Mouse (Mus musculus): ENCODE results near the gene Hoxa4. TPM values are rescaled to one million over a fixed set of nuclear protein-coding genes. Genes with fewer than 3 reads are reported as not detected.

The Hoxa4 gene
- polyA plus RNA-seq, 1 experiment from 2014 or later: not detected

- H3K4me1 ChIP-seq (ENCODE audit: control insufficient read depth, insufficient read depth, low read length): peaks cover 3% of the 10 kb centered on the region; the same call in 1 of the 2 replicates
- H3K27ac ChIP-seq (ENCODE audit: low read length): no peak overlapping the region
- H3K4me2 ChIP-seq (ENCODE audit: low read length): no peak overlapping the region
- peaks cover 92% of the 10 kb centered on the region for H3K27me3 ChIP-seq (ENCODE audit: control insufficient read depth, insufficient read depth, low read depth, low read length)
- no peaks in the 10 kb centered on the region for H3K9me3 ChIP-seq (replicated peaks; ENCODE audit: control insufficient read depth, low read length, poor library complexity, severe bottlenecking)
- 10% methylated on average over 13 of the region's 13 CpGs for WGBS
- H3K4me3 ChIP-seq (ENCODE audit: low read depth, low read length): no peak overlapping the region
- no peaks in the 10 kb centered on the region for H3K36me3 ChIP-seq (ENCODE audit: control insufficient read depth, insufficient read depth, low read length)
- no peak overlapping the region for H3K9ac ChIP-seq (ENCODE audit: low read depth, low read length)
- ATAC-seq: no peak
Observed at GRCm38 (mm10) chr6:52222729-52223128, 31.2 kb upstream of the Hoxa4 start.

GRCm38 (mm10) chr6:52221993-52222685 is 30.6 kb upstream of the Hoxa4 start:
- Histone ChIP-seq H3K27me3 (ENCODE audit: control insufficient read depth, insufficient read depth, low read depth, low read length) (peaks cover 91% of the 10 kb centered on the region), H3K4me2 (ENCODE audit: low read length) (peak overlapping the region; percentile 67), H3K36me3 (ENCODE audit: control insufficient read depth, insufficient read depth, low read length) (no peaks in the 10 kb centered on the region), H3K9ac (ENCODE audit: low read depth, low read length) (no peak overlapping the region), H3K27ac (ENCODE audit: low read length) (no peak overlapping the region), H3K4me1 (ENCODE audit: control insufficient read depth, insufficient read depth, low read length) (peaks cover 3% of the 10 kb centered on the region; the same call in 1 of the 2 replicates), H3K4me3 (ENCODE audit: low read depth, low read length) (peak overlapping the region; percentile 42; the same call in 1 of the 2 replicates), H3K9me3 (replicated peaks; ENCODE audit: control insufficient read depth, low read length, poor library complexity, severe bottlenecking) (no peaks in the 10 kb centered on the region)
- peak; percentile 19; the same call in 1 of the 2 replicates for ATAC-seq
- 6% methylated on average over 21 of the region's 21 CpGs for WGBS

GRCm38 (mm10) chr6:52221337-52221992 is 29.9 kb upstream of the Hoxa4 start, which contains the start of gene Hoxa7:
Gene Hoxa7, minus strand, starts transcription at chr6:52221854.
- Histone ChIP-seq H3K27me3 (ENCODE audit: control insufficient read depth, insufficient read depth, low read depth, low read length) (peaks cover 88% of the 10 kb centered on the region), H3K27ac (ENCODE audit: low read length) (no peak within 1 kb of the TSS), H3K9me3 (replicated peaks; ENCODE audit: control insufficient read depth, low read length, poor library complexity, severe bottlenecking) (no peaks in the 10 kb centered on the region), H3K4me1 (ENCODE audit: control insufficient read depth, insufficient read depth, low read length) (peaks cover 3% of the 10 kb centered on the region; the same call in 1 of the 2 replicates), H3K4me2 (ENCODE audit: low read length) (peak within 1 kb of the TSS; percentile 67), H3K4me3 (ENCODE audit: low read depth, low read length) (peak within 1 kb of the TSS; percentile 42), H3K36me3 (ENCODE audit: control insufficient read depth, insufficient read depth, low read length) (no peaks in the 10 kb centered on the region), H3K9ac (ENCODE audit: low read depth, low read length) (peak within 1 kb of the TSS; percentile 57)
- under 1% methylated on average over 46 of the region's 46 CpGs for WGBS
- peak; percentile 70 for ATAC-seq

- H3K4me1 ChIP-seq (ENCODE audit: control insufficient read depth, insufficient read depth, low read length): peaks cover 3% of the 10 kb centered on the region; the same call in 1 of the 2 replicates
Observed at GRCm38 (mm10) chr6:52220865-52221310, 29.3 kb upstream of the Hoxa4 start.

GRCm38 (mm10) chr6:52220003-52220864 is 28.7 kb upstream of the Hoxa4 start:
- H3K27me3 ChIP-seq (ENCODE audit: control insufficient read depth, insufficient read depth, low read depth, low read length): peaks cover 88% of the 10 kb centered on the region
- ATAC-seq: no peak
- H3K27ac ChIP-seq (ENCODE audit: low read length): no peak overlapping the region
- no peak overlapping the region for H3K9ac ChIP-seq (ENCODE audit: low read depth, low read length)
- H3K4me3 ChIP-seq (ENCODE audit: low read depth, low read length): no peak overlapping the region
- H3K36me3 ChIP-seq (ENCODE audit: control insufficient read depth, insufficient read depth, low read length): no peaks in the 10 kb centered on the region
- H3K4me2 ChIP-seq (ENCODE audit: low read length): no peak overlapping the region
- WGBS: 10% methylated on average over 32 of the region's 32 CpGs
- peaks cover 3% of the 10 kb centered on the region; the same call in 1 of the 2 replicates for H3K4me1 ChIP-seq (ENCODE audit: control insufficient read depth, insufficient read depth, low read length)
- no peaks in the 10 kb centered on the region for H3K9me3 ChIP-seq (replicated peaks; ENCODE audit: control insufficient read depth, low read length, poor library complexity, severe bottlenecking)

More at GRCm38 (mm10) chr6:52220865-52221310, 29.3 kb upstream of the Hoxa4 start:
- Histone ChIP-seq H3K36me3 (ENCODE audit: control insufficient read depth, insufficient read depth, low read length) (no peaks in the 10 kb centered on the region), H3K9ac (ENCODE audit: low read depth, low read length) (no peak overlapping the region), H3K4me3 (ENCODE audit: low read depth, low read length) (peak overlapping the region; percentile 42), H3K4me2 (ENCODE audit: low read length) (peak overlapping the region; percentile 67), H3K27ac (ENCODE audit: low read length) (no peak overlapping the region), H3K27me3 (ENCODE audit: control insufficient read depth, insufficient read depth, low read depth, low read length) (peaks cover 88% of the 10 kb centered on the region), H3K9me3 (replicated peaks; ENCODE audit: control insufficient read depth, low read length, poor library complexity, severe bottlenecking) (no peaks in the 10 kb centered on the region)
- ATAC-seq: no peak
- WGBS: 7% methylated on average over 12 of the region's 12 CpGs

GRCm38 (mm10) chr6:52219234-52219942 is 27.8 kb upstream of the Hoxa4 start:
- H3K4me2 ChIP-seq (ENCODE audit: low read length): no peak overlapping the region
- peaks cover 88% of the 10 kb centered on the region for H3K27me3 ChIP-seq (ENCODE audit: control insufficient read depth, insufficient read depth, low read depth, low read length)

GRCm38 (mm10) chr6:52218643-52219215 is 27.2 kb upstream of the Hoxa4 start:
- Histone ChIP-seq H3K9ac (ENCODE audit: low read depth, low read length) (no peak overlapping the region), H3K4me2 (ENCODE audit: low read length) (no peak overlapping the region)

More at GRCm38 (mm10) chr6:52219234-52219942, 27.8 kb upstream of the Hoxa4 start:
- no peaks in the 10 kb centered on the region for H3K9me3 ChIP-seq (replicated peaks; ENCODE audit: control insufficient read depth, low read length, poor library complexity, severe bottlenecking)
- ATAC-seq: no peak
- H3K4me3 ChIP-seq (ENCODE audit: low read depth, low read length): no peak overlapping the region
- no peaks in the 10 kb centered on the region for H3K36me3 ChIP-seq (ENCODE audit: control insufficient read depth, insufficient read depth, low read length)
- 16% methylated on average over 9 of the region's 9 CpGs for WGBS
- no peak overlapping the region for H3K9ac ChIP-seq (ENCODE audit: low read depth, low read length)
- no peak overlapping the region for H3K27ac ChIP-seq (ENCODE audit: low read length)
- peaks cover 3% of the 10 kb centered on the region; the same call in 1 of the 2 replicates for H3K4me1 ChIP-seq (ENCODE audit: control insufficient read depth, insufficient read depth, low read length)

More at GRCm38 (mm10) chr6:52218643-52219215, 27.2 kb upstream of the Hoxa4 start:
- 6% methylated on average over 14 of the region's 14 CpGs for WGBS
- no peak overlapping the region for H3K27ac ChIP-seq (ENCODE audit: low read length)
- no peak for ATAC-seq
- H3K36me3 ChIP-seq (ENCODE audit: control insufficient read depth, insufficient read depth, low read length): no peaks in the 10 kb centered on the region
- peaks cover 86% of the 10 kb centered on the region for H3K27me3 ChIP-seq (ENCODE audit: control insufficient read depth, insufficient read depth, low read depth, low read length)
- H3K4me3 ChIP-seq (ENCODE audit: low read depth, low read length): no peak overlapping the region
- H3K9me3 ChIP-seq (replicated peaks; ENCODE audit: control insufficient read depth, low read length, poor library complexity, severe bottlenecking): no peaks in the 10 kb centered on the region
- H3K4me1 ChIP-seq (ENCODE audit: control insufficient read depth, insufficient read depth, low read length): peaks cover 3% of the 10 kb centered on the region; the same call in 1 of the 2 replicates

Measured in midbrain, embryonic 16.5 days (tissue).